Mouse (Mus musculus) megakaryocyte, embryonic 14.5 days (primary cell): Measurements from ENCODE around the gene Spty2d1. TPM values are rescaled to one million over a fixed set of nuclear protein-coding genes. Genes with fewer than 3 reads are reported as not detected.
"Not testable (repeated sequence)": the region's sequence is repeated elsewhere in the genome, so short reads cannot be mapped to it uniquely, and the experiment has no call there.

Experiments
- H3K27me3 ChIP-seq: replicated peaks from 2 replicates; pipeline ENCODE3; 2012; ENCODE audit warnings: inconsistent platforms
- H3K36me3 ChIP-seq: replicated peaks from 2 replicates; pipeline ENCODE3; 2012; ENCODE audit warnings: low read length, inconsistent platforms, mixed read lengths
- H3K4me1 ChIP-seq: 2 replicates; pipeline ENCODE4 v1.6.1; 2012; ENCODE audit warnings: inconsistent platforms
- H3K4me3 ChIP-seq: replicated peaks from 2 replicates; pipeline ENCODE3; 2012; ENCODE audit warnings: moderate library complexity, mild to moderate bottlenecking, inconsistent platforms
- H3K9me3 ChIP-seq: 2 replicates; pipeline ENCODE4 v1.6.1; 2012; ENCODE audit warnings: inconsistent platforms
- FLI1 ChIP-seq: IDR thresholded peaks from 2 replicates; pipeline ENCODE4 v1.6.1; 2012; ENCODE audit warnings: low read length, inconsistent platforms, mixed read lengths
- GATA1 ChIP-seq: IDR thresholded peaks from 3 replicates; pipeline ENCODE4 v1.6.1; 2012; ENCODE audit warnings: mixed read lengths, low read length, inconsistent platforms, borderline replicate concordance
- polyA plus RNA-seq: library from polyadenylated mRNA; stranded (reverse); fragments of >175 nt; gene quantifications from 2 replicates; pipeline ENCODE4 v1.2.3, GENCODE M21; 2012; ENCODE audit warnings: low replicate concordance; ENCODE audit not compliant: insufficient read depth

Spty2d1 gene
- polyA plus RNA-seq, 1 experiment, result 3.1 TPM

DNA sequence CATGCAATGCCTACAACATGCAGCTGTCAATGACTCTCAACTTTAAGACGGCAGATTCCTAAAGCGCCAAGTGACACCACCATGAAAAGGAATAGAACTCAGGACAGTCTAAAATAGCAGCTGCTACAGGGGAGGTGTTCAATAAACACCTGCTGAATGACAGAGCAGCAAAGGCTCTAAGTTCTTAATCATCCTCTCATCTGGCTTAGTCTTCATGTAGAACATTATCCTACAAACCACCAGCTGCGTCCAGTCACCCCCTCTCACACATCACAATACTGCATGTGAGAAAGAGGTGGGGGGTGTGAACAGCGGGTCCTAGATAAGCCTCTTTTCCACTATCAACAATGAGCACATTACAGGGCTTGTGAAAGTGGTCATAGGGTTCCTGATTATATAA is 11.2 kb downstream of the Spty2d1 start:
- no peak overlapping the region for H3K4me3 ChIP-seq
- peaks cover 89% of the 10 kb centered on the region for H3K36me3 ChIP-seq
- H3K9me3 ChIP-seq, result no peaks in the 10 kb centered on the region
- TF ChIP-seq FLI1 (no peak), GATA1 (no peak)
- H3K4me1 ChIP-seq, result peaks cover 48% of the 10 kb centered on the region
- H3K27me3 ChIP-seq, result no peaks in the 10 kb centered on the region

DNA sequence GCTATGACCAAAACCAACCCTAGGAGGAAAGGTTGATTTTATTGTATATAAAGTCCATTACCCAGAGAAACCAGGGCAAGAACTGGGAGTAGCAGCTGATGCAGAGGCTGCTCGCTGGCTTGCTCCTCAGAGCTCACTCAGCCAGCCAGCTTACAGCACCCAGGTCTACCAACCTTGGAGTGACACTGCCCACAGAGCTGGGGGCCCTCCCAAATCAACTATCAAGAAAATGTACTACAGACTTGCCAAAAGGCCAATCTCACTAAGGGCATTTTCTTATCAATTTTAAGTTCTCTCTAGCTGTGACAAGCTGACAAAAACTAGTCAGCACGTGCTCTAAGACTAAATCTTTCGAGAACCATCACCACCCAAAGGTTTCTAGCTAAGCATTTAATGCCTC is 12.7 kb downstream of the Spty2d1 start:
- TF ChIP-seq FLI1, result no peak
- no peak for TF ChIP-seq GATA1
- H3K27me3 ChIP-seq, result no peaks in the 10 kb centered on the region
- H3K36me3 ChIP-seq, result peaks cover 95% of the 10 kb centered on the region
- no peaks in the 10 kb centered on the region for H3K9me3 ChIP-seq
- peaks cover 34% of the 10 kb centered on the region for H3K4me1 ChIP-seq
- no peak overlapping the region for H3K4me3 ChIP-seq

DNA sequence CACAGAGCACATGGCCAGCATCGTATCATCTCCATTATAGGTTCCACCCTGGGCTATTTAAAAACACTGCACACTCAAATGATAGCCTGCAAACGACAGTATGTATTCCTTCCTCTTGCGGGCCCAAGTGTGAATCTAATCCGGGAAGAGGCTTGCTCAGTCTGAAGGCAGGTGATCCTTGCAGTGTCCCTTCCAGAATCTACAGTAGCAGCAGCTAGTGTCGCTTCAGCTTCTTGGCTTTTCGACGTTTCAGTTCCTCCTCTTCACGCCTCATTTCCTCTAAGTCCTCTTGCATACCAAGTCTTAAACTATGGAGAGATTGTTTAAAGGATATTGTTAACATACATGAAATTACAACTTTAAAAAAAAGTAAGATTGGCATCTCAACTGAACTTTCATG is 15.1 kb downstream of the Spty2d1 start:
- no peaks in the 10 kb centered on the region for H3K27me3 ChIP-seq
- peaks cover 10% of the 10 kb centered on the region; the same call in 1 of the 2 replicates for H3K4me1 ChIP-seq
- H3K9me3 ChIP-seq, result no peaks in the 10 kb centered on the region
- TF ChIP-seq FLI1, result no peak
- no peak for TF ChIP-seq GATA1
- H3K36me3 ChIP-seq, result peaks cover 82% of the 10 kb centered on the region
- no peak overlapping the region for H3K4me3 ChIP-seq

DNA sequence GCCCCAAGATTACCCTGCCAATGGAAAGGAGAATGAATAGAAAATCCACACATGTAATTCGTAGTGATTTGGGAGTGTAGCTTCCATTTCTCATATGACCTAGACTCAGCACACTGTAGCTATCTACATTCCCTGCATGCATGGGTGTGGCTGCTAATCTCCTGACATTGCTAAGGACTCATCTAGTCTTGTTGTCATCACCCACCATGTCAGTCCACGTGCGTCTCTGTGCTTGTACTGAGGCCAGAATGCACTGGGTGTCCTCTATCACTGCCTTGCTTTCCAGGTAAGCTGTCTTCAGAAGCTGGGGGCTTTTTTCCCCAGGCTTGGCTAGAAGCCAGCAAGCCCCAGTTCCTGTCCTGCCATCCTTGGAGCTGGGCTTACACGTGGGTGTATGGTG is 18.8 kb downstream of the Spty2d1 start:
- not testable (repeated sequence) for H3K4me3 ChIP-seq, H3K9me3 ChIP-seq, H3K27me3 ChIP-seq
- Histone ChIP-seq H3K36me3 (peaks cover 45% of the 10 kb centered on the region), H3K4me1 (peaks cover 20% of the 10 kb centered on the region)

DNA sequence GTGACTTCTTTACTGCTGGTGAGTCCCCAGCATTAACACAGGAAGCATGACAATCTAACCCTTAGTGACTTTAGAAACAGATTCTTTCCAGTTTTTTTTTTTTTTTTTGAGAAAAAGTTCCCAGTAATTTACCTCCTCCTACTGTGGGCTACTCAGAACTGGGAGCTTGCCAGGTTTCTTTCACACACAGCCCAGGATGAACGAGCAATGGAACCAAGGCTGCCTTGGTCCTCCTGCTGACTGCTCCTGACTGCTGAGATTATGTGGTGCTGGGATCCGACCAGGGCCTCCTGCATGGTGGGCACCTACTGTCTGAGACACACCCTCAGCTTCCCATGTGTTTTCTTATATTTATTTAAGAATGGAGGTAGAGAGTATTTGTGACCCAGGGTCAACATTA is 21.1 kb downstream of the Spty2d1 start:
- peak overlapping the region; percentile 56 for H3K4me3 ChIP-seq
- peaks cover 2% of the 10 kb centered on the region for H3K27me3 ChIP-seq
- H3K9me3 ChIP-seq, result no peaks in the 10 kb centered on the region
- TF ChIP-seq FLI1, result no peak
- TF ChIP-seq GATA1, result no peak
- H3K36me3 ChIP-seq, result peaks cover 22% of the 10 kb centered on the region
- peaks cover 23% of the 10 kb centered on the region for H3K4me1 ChIP-seq

DNA sequence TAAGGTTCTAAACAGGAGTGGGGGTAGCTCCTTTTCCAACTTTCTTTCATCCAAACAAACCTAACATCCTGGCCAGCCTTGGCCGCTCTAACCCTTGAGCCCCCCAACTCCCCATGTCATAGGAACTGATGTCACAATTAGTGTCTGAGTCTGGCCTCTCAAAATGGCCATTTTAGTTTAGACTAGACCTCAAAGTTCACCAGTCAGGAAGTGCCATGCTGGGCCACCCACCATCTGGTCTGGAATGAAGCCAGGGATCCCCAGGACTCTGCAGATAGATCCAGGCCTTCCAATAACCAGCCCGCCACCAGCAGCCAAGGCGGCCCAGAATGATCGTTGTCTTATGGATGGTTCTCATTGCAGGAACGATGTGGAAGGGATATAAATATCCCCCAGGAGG is 21.6 kb downstream of the Spty2d1 start:
- Histone ChIP-seq H3K9me3 (no peaks in the 10 kb centered on the region), H3K27me3 (peaks cover 2% of the 10 kb centered on the region), H3K4me1 (peaks cover 23% of the 10 kb centered on the region), H3K36me3 (peaks cover 17% of the 10 kb centered on the region), H3K4me3 (no peak overlapping the region)
- TF ChIP-seq GATA1, result no peak
- TF ChIP-seq FLI1, result no peak

DNA sequence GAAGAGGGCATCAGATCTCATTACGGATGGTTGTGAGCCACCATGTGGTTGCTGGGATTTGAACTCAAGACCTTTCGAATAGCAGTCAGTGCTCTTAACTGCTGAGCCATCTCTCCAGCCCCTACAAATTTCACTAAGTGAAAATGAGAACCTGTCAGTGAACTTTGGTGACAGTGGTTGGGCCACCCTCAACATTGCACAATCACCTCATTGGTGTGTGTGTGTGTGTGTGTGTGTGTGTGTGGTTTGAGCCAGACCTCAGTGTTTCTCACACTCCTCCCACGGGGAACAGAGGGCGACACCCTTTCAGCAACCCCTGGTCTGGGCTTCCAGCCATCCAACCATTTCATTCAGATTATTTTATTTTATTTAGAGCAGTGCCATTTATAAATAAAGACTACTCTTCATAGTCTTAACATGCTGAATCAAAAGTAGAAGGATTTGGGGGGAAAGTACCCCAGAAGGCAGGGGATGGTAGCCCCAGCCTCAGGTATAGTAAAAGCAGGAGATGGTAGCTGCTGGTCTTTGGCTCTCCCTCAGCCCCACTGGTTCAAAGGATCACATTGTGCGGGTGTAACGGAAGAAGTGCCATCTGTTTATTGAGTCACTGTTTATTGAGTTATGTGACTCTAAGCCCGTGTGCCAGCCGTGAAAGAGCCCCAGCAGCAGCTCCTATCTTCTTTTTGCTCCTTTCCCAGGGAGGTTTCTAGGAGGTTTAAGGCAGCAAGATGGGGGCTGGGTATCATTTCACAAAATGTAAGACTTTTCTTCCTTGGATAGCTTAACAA is 22.3 kb downstream of the Spty2d1 start:
- peaks cover 23% of the 10 kb centered on the region for H3K4me1 ChIP-seq
- H3K36me3 ChIP-seq, result peaks cover 13% of the 10 kb centered on the region
- peaks cover 2% of the 10 kb centered on the region for H3K27me3 ChIP-seq
- TF ChIP-seq FLI1 (no peak), GATA1 (no peak)
- no peaks in the 10 kb centered on the region for H3K9me3 ChIP-seq
- no peak overlapping the region for H3K4me3 ChIP-seq

DNA sequence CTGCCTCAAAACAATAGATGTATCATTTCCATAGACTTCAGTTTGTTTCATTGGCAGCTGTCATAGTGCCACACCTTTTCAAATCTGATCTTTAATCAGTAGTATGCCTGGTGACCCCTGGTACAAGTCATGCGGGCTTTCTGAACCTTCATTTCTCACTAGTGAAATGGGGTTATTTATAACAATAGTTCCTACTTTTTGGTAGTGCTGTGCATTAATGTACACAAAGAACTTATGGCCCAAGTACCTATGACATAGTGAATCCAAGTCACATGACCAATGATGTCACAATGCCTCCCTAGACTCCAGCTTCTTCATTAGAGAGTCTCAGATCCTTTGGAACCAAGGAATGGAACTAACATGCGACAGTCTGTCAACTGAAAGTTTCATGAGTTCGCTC is 24.9 kb downstream of the Spty2d1 start, which contains the start of gene Gm9999:
TSS of gene Gm9999 (plus strand) at position 301 of the 400 bp plus-strand sequence.
- H3K36me3 ChIP-seq, result no peaks in the 10 kb centered on the region
- no peaks in the 10 kb centered on the region for H3K9me3 ChIP-seq
- peaks cover 3% of the 10 kb centered on the region for H3K27me3 ChIP-seq
- TF ChIP-seq FLI1 (no peak), GATA1 (no peak)
- H3K4me3 ChIP-seq, result no peak within 1 kb of the TSS
- peaks cover 23% of the 10 kb centered on the region for H3K4me1 ChIP-seq

DNA sequence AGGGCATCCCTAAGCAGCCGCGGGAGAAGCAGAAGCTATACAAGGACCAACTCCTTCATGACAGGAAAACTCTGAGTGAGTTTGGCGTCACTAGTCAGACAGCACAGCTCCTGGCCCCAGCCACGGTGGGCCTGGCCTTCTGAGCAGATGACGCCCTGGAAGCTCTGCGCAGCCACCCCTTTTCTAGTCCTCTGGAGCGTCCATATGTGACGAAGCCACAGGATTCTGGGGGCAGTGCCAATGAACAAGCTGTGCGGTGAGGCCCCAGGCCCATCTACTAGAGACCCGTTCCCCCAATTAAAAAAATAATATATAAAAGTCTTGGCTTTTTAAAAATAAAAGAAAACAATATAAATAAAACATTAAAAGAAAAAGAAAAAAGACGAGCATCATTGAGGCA is 32.8 kb downstream of the Spty2d1 start:
- Histone ChIP-seq H3K9me3 (no peaks in the 10 kb centered on the region), H3K27me3 (peaks cover 15% of the 10 kb centered on the region), H3K4me1 (0 out of 2 replicates have a peak, but pooled peaks cover 3% of the 10 kb centered on the region), H3K36me3 (no peaks in the 10 kb centered on the region), H3K4me3 (no peak overlapping the region)
- no peak for TF ChIP-seq FLI1
- TF ChIP-seq GATA1, result no peak

DNA sequence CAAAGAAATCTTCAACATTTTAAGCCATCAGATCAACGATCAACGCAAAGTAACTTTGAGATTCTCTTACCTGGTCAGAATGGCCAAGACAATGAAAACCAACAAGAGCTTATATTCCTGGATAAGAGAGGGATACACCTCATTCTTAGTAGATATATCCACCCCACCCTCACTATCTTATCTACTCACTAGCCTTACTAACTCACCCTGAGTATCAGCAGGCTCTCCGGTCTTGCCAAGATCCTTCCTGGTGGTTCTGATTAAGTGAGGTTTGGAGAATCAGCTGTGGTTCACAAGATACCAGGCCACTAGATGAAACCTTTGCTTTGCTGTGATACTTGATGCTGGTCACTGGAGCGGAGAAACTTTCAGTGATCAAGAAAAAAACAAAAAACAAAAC is 33.6 kb downstream of the Spty2d1 start:
- TF ChIP-seq FLI1 (no peak), GATA1 (no peak)
- Histone ChIP-seq H3K4me1 (0 out of 2 replicates have a peak, but pooled peaks cover 3% of the 10 kb centered on the region), H3K36me3 (no peaks in the 10 kb centered on the region), H3K9me3 (no peaks in the 10 kb centered on the region), H3K4me3 (no peak overlapping the region), H3K27me3 (peaks cover 15% of the 10 kb centered on the region)
